Mouse (Mus musculus) ovary, postnatal 36 days (tissue): ENCODE measurements at regions not wholly inside any gene's neighbourhood (a gene's known extent, or its start where the extent isn't known, plus 50 kb on each side); places are given as distances from the start of the nearest gene placed in this dataset.

Source experiments
- DNase-seq: peaks from one replicate; pipeline ENCODE4 v3.0.0; 2022; ENCODE audit warnings: low spot score, mixed read lengths

DNA sequence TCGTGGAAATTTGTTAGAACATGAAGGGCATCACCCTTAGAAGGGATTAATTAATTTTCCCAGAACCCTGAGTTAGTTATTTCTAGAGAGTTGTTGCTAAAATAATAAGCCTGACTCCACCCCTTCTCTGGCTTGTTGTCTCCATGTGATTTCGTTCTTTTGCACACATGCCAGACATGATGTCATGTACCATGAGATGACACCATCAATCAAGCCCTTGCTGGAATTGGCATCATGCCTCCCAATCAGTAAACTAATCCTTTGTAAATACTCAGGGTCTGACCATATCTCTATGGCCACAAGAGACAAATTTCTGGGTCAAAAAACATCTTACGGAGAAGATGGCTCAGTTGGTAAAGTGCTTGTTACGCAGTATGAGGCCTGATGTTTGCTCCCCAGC is 93.2 kb upstream of the 1700056E22Rik start:
- DNase-seq, result no peak

- no peak for DNase-seq
Observed at GRCm38 (mm10) chr1:184126909-184127308, 92.8 kb upstream of the 1700056E22Rik start.
